Mouse (Mus musculus): ENCODE data around the gene Pigu.

Pigu gene

DNA sequence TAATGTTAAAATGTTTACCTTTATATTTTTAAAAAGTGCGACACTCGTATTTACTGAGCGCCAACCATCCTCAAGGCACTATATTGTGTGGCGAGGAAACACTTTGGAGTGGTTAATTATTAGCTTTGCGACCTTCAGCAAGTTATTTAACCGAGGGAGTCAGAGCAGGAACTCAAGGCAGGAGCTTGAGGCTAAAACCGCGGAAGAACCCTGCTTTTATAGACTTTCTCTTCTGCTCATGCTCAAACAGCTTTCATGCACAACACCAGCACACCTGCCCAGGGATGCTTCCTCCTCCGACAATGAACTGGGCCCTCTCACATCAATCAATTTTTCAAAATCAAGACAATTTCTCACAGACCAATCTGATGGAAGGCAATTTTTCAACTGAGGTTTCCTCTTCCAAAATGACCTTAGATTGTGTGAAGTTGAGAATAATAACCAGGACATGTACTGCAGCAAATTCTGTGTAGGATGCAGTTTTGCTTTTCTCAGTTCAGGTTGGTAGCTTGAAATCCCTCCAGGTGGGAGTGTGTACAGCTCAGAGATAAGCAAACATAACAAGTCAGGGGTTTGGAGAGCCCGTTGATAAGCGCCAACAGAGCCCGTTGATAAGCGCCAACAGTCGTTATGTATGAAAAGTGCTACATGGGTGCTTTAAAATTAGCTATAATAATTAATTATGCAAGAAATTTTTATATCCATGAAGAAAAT lies 613 bp upstream of the Pigu start:
- DNase-seq: peak; percentile 70

- DNase-seq: no peak
Observed at GRCm38 (mm10) chr2:155354402-155354801, 2.8 kb downstream of the Pigu start.

- no peak for DNase-seq
Observed at GRCm38 (mm10) chr2:155346670-155347069, 10.6 kb downstream of the Pigu start.

- DNase-seq: no peak
Observed at GRCm38 (mm10) chr2:155340166-155340565, 17.1 kb downstream of the Pigu start.

DNA sequence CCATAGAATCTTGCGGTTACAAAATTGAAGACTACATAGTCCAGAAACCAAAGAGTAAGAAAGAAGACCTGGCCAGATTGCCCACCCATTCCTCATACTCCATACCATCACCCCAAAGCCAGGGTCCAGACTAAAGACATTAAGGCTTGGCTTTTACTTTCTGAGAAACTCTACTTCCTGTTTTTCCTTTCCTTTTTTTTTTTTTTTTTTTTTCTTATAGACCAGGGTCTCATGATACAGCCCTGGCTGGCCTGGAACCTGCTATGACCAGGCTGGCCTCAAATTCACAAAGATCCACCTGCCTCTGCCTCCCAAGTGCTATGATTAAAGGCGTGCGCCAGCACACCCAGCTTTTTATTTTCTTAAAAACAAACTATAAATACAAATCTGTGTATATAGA lies 21.0 kb downstream of the Pigu start:
- DNase-seq: no peak

DNA sequence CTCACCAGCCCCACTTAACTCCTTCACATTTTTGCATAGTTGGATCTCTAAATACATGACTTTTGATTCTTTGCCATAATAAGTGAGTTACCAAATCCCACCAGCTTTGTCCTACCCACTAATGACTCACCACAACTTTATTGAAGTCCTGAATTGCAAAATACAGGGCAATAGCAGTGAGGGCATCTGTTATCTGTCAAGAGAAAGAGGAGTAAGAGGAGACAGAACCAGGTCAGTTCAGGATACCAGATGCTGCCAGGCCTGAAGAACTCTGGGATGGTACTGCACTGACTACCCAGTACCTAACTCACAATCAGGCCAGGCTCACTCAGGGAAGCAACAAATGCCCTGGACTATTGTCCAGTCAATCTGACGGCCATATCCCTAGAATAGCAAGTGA lies 22.0 kb downstream of the Pigu start:
- no peak for DNase-seq

DNA sequence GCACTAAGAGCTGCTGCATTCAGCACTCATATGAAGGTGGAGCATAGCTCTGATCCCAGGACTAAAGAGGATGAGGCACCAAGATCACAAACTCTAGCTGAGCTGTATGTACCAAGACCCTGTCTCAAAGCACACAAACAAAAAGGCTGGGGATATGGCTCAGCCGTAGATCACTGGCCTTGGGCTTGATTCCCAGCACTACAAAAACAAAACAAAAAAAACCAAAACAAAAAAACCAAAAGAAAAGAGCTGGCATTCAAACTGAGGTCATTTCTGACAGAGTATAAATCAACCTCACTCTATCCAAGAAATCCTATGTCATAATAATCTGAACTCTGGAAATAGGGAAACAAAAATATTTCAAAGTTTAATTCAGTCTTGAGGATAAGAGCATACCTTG lies 23.8 kb downstream of the Pigu start:
- DNase-seq: no peak

- no peak for DNase-seq
Observed at GRCm38 (mm10) chr2:155331351-155331750, 25.9 kb downstream of the Pigu start.

GRCm38 (mm10) chr2:155330811-155331210 lies 26.4 kb downstream of the Pigu start:
- no peak for DNase-seq

- DNase-seq: no peak
Observed at GRCm38 (mm10) chr2:155329707-155330106, 27.5 kb downstream of the Pigu start.

DNA sequence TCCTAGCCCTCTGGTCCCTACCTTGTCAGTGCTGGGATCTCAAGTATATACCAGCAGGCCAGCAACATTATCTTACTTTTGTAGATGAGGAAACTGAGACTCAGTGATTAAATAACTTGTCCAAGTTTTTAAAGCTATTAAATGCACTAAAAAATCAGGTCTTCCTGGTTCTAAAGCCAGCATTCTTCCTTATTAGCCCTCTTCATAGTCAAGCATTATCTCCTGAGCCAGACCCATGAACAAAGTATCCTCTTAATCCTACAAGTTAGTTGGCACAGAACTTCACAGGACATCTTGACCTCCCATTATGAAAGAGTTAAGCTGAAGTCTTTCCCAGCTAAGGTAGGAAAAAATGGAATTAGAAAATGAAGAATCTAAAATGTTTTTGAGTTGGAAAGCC lies 28.3 kb downstream of the Pigu start:
- DNase-seq: no peak

- no peak for DNase-seq
Observed at GRCm38 (mm10) chr2:155327906-155328305, 29.3 kb downstream of the Pigu start.

DNA sequence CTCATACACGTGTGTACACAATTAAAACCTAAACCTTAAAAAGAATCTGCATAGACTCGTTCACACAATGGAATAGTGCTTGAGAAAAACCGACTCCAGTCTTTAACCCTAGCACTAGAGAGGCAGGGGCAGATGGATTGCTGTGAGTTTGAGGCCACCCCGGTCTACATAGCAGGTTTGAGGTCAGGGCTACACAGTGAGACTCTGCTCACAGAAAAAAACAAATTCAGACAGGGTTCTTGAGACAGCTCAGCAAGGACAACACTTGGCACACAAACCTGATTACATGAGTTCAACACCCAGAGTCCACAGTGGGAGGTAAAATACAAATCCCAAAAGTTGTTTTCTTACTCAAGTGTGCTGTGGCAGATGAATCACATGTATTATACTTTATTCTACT lies 31.2 kb downstream of the Pigu start:
- DNase-seq: no peak

DNA sequence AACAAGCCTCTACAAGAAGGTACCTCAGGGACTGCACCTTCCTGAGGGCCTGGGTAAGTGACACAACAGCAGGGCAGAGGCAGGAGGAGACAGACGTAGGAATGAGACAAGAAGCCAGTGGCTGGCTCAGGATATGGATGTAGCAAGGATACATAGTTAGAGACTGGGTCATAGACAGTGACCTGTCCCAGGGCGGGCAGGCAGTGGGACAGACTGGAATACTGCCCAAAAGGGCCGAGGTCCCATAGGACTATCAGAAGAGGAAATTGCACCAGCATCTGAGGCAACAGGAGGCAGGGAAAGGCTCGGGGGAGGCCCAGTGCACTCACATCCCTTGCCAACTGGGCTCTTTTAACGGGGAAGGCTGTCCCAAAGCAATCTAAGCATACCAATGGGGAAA lies 36.6 kb downstream of the Pigu start:
- DNase-seq: peak; percentile 9

GRCm38 (mm10) chr2:155318618-155319017 lies 38.6 kb downstream of the Pigu start:
- no peak for DNase-seq

- no peak for DNase-seq
Observed at GRCm38 (mm10) chr2:155313671-155314070, 43.6 kb downstream of the Pigu start.

- peak; percentile 21 for DNase-seq
Observed at GRCm38 (mm10) chr2:155308936-155309592, 48.2 kb downstream of the Pigu start.

DNA sequence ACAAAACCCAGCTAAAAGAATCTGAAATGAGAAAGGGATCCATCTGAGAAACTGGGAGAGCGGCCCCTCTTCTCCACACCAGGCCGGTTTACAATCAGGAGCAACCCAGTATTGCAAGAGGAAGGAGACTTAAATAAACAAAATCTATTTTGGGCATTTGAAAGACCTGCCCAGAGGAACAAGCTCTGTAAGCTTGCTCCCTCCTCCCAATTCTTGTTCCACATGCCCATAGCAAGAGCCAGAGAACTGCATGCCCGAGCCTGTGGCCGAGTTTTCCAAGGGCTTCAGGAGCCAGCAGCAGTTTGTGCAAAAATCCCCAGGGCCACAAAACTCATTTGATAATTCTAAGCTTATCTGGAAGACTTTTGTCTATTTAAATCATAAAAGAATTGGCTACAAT lies 57.7 kb downstream of the Pigu start:
- no peak for DNase-seq

GRCm38 (mm10) chr2:155295453-155295852 lies 61.8 kb downstream of the Pigu start:
- DNase-seq: no peak

- DNase-seq: no peak
Observed at GRCm38 (mm10) chr2:155293946-155294345, 63.3 kb downstream of the Pigu start.

- no peak for DNase-seq
Observed at GRCm38 (mm10) chr2:155293382-155293781, 63.8 kb downstream of the Pigu start.

GRCm38 (mm10) chr2:155290066-155290465 lies 67.2 kb downstream of the Pigu start:
- no peak for DNase-seq

DNA sequence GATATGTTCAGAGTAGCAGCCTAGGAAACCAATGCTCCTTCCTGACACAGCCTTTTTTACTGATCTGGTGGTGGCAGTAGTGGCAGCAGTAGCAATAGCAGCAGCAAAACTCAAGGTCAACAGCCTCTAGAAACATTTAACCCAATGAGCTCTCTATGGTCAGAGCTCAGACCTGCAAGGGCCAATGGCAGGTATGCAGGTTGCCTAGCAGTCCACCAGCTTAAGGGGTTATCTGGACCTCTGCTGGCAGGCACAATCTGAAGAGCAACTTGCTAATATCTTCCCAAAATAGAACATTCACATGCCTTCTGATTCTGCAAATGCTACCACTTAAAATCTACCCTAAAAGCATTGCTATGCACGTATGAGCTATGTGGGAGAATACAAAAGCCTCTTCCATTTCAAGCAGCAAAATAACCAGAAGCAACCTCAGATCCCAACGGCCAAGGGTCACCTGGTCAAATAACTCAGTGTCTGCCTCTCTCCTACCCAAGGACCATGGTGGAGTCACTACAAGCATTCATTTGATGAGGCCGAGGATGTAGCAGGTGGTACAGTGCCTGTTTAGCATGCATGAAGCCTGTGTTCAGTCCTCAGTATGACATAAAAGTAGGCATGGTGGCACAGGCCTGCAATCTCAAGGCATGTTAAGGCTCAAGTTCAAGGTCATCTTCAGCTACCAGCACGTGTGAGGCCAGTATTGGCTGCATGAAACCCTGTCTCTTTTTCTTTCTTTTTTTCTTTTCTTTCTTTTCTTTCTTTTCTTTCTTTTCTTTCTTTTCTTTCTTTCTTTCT lies 69.6 kb downstream of the Pigu start:
- DNase-seq: no peak

DNA sequence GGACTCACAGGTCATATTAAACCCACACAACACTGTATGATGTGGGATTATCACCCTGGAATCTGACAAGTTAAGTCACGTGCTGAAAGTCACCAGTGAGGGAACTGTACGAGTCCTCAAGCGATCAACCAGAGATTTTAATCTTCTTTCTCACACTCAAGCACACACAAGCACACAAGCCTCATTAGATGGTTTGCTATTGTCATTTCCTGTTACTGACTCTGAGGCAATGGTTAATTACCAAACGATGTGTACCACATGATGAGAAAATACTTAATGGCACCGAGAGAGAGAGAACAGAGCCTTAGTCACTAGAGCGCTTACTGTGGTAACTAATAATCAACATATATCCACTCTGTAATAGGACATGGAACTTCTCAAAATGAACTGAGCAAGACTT lies 71.5 kb downstream of the Pigu start:
- DNase-seq: no peak
